Mouse (Mus musculus) ZHBTc4 (cell line): ENCODE data around the gene Flt3.
A peak's percentile ranks its signal among the peaks of the same experiment; 100 is the strongest.

ENCODE experiments used
- DNase-seq: peaks from one replicate; pipeline ENCODE4 v3.0.0-alpha.2; 2011; ENCODE audit warnings: low read depth, low spot score

Gene Flt3

DNA sequence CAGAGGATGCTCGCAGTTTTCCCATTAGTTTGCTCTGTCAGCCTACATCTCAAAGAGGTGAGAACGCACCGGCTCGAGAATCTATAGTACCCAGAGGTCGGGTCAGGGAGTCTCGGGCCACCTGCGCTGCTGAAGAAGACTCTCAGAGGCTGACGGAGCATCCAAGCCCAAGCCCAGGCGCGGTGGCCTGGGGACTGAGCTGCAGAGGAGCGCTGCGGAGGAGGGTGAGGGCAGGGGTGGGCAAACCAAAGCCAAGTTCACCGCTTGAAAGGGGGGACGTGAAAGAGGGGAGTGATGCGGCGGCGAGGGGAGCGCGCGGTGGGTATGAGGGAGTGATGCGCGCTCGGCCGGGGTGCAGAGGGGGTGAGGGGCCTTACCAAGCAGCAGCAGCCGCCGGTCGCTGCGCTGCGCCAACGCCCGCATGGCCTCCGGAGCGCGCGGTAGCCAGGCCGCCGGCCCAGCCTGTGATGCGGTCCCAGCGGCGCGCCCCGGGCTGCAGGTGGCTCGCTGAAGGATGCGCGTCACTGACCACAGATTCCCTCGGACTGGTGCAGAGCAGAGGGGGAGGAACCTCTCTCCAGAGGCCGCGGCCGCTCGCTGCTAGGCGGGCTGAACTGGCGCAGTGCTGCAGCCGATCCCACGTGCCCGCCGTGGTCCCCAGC lies at the start of gene Flt3:
Gene Flt3, minus strand, starts transcription at position 647 of the 662 bp plus-strand sequence.
- DNase-seq, result peak; percentile 60

DNA sequence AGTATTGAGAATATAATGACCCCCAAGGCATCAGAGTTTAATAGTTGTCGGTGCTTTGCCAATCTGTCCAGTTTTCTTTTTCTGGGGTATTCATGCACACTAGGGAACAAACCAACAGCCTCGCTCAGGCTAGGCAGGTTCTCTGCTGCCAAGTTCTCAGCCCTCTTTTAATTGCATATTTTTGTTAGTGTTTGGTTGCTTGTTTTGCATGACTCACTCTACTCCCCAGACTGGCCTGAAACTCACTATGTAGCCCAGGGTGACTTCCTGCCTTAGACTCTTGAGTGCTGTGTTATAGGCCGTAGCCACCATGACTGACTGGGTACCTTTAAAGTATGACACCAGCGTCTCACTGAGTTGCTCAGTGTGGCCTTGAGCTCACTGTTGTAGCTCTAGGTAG lies 48.6 kb upstream of the Flt3 start:
- no peak for DNase-seq

DNA sequence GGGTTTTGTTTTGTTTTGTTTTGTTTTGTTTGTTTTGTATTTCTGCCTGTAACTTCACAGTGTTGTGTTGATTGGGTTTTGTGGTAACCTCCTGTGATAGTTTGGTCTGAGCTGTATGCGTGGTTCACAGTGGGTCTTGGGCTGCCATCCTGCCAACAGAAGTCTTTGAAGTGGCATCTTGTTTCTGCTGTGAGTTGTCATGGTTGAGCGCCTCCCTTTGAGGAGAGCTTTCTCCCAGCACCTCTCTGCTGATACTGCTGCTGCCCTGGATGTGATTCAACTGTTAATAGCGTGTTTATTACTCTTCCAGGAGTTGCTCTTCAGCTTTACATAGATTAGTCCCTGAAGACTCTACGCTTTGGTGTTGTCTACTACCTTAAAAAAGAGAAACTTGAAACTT lies 48.2 kb upstream of the Flt3 start:
- DNase-seq, result no peak

DNA sequence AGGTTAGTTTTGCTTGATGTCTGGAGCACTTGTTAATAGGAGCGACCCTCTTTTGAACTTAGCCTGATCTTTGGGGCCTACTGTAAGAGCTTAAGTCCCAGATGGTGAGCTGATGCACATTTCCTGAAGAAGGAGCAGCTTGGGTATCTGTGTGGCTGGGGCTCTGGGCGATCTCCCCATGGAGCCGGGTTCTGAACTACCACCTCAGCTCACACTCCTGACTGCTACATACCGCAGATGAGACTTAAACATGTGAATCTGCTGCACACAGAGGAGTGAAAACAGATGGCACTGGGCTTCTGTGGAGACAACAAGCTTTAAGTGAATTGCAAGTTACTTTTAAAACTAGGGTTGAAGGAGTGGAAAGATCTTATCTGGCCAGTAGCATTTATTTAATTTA lies 45.0 kb upstream of the Flt3 start:
- no peak for DNase-seq

DNA sequence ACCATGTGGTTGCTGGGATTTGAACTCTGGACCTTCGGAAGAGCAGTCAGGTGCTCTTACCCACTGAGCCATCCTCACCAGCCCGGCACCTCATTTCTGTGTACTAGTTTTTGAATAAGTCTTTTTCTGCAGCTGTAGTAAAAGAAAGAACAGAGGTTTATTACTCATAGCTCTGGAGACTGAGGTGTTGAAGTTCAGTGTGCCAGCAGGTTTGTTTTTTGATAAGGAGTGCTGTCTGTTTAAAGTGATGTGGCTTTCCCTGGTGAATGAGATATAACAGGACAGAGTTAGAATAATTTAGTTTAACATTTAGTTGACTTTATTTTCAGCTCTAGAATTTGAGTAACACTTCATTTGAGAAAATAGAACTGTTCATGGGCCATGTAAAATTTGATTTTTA lies 44.5 kb upstream of the Flt3 start:
- no peak for DNase-seq

DNA sequence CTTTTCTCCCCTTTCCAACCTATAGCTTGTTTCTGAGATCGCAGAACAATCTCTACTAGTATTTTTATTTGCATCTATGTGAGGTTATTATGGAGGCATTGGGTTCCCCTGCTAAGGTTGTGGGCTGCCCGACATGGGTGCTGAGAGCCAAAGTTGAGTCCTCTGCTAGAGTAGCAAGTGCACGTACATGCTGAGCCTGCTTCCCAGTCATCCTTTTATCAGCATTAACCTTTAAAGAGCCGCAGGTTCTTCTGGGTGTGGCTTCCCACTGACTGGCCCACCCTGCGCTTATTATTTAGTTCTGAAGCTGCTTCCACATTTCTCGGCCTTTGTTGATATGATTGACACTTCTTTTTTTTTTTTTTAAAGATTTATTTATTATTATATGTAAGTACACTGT lies 44.0 kb upstream of the Flt3 start:
- DNase-seq, result no peak

DNA sequence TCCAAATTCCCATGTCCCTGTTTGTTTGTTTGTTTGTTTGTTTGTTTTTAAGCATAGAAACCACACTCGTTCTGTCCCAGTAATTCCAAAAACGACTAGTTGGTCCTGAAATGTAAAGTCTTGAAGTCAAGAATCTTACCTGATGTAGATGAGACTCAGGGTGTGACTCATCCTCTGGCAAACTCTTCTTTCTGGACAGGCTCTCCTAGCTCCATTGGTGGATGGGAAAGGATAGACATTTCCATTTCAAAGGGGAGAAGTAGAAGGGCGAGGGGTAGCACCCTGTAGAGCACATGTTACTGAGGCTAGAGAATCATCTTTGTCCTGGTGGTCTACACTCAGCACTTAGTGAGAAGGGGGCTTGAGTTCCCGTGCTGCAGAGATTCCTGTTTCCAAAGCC lies 42.5 kb upstream of the Flt3 start:
- DNase-seq, result no peak

DNA sequence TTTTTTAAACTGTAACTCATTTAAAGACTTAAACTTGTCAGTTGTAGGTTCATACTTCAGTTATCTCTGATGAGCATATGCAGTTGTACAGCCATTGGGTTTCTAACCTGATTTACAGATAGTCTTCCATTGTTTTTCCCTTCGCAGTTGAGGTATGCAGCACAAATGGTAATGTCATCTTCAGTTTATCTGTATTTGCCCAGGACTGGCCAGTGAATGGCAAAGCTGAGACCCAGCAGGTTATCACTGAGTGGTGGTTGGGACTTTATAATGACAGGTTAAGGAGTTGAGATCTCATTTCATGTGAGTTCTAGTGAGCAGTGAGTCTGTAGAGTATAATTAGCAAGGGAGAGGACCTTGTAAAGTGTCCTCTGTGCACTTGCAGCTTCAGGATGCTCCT lies 41.7 kb upstream of the Flt3 start:
- no peak for DNase-seq

DNA sequence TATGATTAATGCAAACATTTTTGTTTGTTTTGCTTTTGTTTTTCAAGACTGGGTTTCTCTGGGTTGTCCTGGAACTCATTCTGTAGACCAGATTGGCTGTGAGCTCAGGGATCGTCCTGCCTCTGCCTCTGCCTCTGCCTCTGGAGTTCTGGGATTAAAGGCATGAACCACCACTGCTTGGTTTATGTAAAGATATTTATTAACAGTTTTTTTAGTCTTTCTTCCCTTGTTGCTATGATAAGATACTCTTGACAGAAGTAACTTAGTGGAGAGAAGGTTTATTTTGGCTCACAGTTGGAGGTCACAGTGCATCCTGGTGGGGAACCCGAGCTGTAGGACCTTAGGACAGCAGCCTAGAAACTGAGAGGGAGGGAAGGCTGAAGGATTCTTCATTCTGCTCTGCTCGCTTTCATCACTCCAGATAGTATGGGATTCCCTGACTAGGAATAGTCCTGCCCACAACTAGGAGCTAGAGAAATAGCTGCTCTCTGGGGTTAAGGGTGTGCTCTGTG lies 40.8 kb upstream of the Flt3 start:
- DNase-seq, result no peak

DNA sequence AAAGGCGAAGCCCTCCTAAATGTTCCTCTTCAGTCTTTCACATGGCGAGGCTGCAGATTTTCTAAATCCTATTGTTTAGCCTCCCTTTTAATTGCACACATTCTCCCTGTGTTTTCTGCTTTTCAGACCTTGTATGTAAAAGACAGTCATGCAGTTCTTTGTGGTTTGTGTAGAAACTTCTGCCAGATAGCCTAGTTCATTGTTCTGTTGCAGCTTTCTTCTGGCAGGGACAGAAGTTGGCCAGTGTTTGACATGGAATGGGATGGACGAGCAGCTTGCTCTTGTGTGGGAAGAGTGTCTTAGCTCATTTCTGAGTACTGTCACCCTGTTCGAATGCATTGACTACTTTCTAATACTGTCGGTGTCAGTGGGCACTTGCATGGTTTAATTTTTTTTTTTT lies 36.2 kb upstream of the Flt3 start:
- DNase-seq, result no peak

DNA sequence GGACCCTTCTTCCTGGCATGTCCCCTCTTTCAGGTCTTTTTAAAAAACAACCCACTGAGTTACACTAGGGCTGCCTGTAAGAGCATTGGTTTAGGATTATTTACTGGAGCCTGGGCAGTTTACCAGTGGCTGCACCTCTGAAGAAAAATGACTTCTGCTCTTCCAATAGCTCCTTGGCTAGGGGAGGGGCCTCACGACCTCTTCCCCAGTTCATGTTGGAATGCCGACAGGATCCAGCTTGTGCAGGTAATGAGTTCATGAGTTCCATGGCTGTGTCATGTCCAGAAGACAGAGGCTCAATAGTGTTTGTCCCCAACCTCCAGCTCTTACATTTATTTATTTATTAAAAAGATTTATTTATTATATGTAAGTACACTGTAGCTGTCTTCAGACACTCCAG lies 35.5 kb upstream of the Flt3 start:
- no peak for DNase-seq

DNA sequence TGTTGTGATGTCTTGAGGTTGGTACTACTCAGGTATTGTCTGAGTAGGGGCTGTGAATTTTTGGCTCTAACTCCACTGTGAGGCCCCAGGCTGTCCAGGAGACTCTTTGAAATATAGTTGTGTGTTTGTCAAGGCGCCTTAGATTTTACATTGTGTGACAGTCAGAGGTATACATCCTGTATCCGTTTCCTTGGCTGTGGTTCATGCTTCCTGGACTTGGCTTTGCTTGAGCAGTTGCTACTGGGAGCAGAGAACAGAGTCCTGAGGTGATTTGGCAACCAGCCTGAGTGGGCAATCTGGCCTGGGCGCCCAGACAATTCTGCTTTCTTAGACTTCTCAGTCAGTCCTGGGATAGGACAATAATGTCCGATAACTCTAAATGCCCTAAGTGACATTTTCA lies 34.9 kb upstream of the Flt3 start:
- no peak for DNase-seq

DNA sequence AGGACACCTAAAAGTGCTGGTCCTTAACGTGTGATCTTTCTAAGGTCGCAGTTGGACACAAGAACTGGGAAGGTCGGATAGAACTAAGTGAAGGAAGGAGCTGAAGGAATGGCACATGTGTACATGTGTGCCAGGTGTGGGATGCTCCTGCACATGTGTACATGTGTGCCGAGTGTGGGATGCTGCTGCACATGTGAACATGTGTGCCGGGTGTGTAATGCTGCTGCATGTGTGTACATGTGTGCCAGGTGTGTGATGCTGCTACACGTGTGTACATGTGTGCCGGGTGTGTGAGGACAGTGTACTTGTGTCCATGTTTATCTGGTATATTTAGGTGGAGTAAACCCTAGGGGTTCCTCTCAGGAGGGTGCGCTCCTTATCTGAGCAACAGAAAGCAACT lies 32.6 kb upstream of the Flt3 start:
- no peak for DNase-seq

DNA sequence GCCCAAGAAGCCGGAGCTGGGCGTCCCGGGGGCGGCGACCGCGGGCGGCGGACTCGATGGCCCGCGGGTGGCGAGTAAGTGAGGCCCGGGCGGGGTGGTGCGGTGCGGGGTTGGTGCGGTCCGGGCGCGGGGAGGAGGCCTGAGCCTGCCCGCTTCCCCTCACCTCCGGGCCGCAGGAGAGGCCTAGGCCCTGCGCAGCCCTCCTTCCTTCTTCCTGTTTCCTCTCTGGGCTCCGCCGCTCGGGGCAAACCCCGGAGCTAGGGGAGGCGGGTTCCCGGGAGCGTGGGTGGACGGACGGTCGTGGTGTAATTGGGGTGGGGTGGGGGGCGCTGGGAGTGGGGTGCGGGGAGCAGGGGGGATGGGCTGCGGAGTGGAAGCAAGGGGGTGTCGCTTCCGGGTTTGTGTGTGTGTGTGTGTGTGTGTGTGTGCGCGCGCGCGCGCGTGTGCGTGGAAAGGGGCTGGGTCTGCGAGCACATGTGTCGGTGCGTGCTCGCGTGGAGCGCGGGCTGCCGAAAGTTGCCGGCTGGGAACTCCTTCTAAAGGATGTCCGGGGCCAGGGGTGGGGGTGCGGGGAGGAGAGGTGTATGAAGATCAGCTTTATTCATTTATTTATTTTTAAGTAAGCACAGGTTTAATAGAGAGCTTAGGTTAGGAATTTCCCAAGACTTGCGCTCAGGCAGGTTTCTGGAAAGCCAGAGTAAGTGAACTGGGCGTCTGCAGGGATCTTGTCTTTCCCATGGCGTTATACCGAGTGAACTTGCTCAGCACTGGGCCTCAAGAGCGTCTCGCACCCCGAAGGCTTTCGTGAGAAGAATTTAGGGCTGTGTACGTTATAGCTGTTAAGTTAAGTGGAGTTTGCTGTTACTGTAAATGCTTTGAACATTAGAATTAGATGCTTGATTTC lies 30.9 kb upstream of the Flt3 start:
- DNase-seq, result peak; percentile 64

DNA sequence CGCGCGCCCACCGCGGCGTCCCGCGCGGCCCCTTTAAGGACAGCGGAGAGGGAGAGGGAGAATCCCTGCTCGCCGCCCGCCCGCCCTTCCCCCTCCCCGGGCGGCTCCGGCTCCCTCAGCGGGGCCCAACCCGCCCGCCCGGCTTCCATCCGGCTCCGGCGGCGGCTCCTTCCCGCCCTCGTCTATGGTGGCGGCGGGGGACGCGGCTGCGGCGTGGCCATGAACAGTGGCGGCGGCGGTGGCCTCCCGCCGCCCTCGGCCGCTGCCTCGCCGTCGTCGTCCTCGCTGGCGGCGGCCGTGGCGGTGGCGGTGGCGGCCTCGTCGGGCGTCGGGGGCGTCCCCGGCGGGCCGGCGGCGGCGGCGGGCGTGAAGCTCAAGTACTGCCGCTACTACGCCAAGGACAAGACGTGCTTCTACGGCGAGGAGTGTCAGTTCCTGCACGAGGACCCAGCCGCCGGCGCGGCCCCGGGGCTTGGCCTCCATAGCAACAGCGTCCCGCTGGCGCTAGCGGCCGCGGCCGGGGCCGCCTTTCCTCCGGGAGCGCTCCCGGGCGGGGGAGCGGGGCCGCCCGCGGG lies 30.2 kb upstream of the Flt3 start:
- peak; percentile 61 for DNase-seq

DNA sequence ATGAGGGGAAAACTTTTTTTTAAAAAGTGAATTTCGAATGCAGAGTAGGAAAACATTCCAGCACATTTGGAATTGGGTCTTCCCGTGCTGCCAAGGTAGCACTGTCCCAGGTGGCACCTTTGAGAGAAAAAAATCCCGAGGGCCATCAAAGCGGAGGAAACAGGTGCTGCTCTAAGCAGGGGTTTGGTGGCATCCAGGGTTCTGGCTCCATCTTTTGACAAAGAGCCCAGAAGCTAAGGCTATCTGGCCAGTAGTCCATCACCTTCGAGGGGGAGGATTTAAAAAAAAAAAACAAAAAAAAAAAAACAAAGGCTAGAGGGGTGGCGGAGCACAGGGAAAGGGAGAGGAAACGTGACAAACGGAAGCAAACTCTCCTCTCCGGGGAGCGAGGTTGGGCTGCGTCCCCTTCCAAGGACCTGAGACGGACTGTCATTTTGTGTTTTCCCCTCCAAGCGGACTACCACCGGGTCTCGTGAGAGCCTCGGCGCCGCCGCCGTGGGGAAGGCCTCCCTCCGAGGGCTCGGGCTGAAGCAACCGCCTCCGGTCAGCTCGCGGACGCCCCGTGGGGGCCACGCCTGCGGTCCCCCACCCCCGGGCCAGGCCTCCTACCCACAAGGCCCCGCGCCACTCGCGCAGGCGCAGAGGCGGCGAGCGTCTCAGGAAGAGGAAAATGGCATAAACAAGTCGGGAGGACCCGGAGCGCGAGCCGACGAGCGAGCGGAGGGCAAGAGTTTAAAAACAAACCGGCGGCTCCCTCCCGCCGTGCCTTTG lies 29.4 kb upstream of the Flt3 start, which contains the start of gene Pan3:
Gene Pan3, plus strand, starts transcription at position 627 of the 771 bp plus-strand sequence.
- peak; percentile 96 for DNase-seq

DNA sequence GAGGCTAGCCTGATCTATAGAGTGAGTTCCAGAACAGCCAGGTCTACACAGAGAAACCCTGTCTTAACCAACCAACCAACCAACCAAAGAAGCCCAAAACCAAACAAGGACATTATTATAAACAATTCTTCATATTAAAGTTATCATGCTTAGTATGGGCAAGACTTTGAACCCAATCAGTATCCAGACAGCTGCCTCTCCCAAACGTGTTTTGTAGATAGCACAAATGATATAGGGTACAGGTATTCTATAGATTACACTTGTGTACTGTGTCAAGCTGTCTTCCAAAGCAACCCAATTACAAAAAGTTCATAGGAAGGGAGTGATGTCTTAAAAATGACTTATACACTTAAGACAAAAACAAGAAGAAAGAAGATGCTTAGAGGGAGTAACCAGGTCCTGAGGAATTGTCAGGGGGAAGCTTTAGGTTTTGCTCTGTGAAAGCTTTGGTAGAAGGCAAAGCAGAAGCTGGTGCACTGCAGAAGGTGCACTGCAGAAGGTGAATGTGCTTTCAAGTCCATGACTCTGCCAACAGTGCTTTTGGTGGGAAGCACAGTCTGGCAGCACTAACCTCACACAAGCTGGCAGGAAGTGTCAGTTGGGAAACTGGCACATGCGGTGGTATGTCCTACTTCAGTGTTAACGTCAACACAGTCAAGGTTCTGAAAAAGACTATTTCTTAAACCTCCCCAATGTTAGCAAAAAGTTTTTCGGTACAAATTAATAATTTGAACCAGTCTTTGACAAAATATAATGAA lies 25.9 kb upstream of the Flt3 start:
- DNase-seq, result no peak

DNA sequence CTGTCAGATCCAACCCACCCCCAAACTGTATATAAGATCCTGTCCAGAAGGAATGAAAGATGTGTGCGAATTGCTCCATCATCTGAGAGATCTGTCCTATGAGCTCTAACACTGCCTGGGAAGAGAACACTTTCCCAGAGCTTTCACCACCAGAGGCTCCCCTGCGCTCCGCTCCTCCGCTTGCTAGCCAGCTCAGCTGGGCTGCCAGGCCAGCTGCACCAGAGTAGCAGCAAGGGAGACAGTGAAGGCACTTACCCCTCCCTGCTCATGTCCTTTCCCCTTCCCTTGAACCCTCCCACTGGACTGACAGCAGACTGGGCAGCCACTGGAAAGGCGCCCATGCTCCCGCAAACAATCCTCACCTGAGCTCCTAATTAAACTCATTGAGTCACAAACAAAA lies 23.3 kb upstream of the Flt3 start:
- DNase-seq, result peak; percentile 39

DNA sequence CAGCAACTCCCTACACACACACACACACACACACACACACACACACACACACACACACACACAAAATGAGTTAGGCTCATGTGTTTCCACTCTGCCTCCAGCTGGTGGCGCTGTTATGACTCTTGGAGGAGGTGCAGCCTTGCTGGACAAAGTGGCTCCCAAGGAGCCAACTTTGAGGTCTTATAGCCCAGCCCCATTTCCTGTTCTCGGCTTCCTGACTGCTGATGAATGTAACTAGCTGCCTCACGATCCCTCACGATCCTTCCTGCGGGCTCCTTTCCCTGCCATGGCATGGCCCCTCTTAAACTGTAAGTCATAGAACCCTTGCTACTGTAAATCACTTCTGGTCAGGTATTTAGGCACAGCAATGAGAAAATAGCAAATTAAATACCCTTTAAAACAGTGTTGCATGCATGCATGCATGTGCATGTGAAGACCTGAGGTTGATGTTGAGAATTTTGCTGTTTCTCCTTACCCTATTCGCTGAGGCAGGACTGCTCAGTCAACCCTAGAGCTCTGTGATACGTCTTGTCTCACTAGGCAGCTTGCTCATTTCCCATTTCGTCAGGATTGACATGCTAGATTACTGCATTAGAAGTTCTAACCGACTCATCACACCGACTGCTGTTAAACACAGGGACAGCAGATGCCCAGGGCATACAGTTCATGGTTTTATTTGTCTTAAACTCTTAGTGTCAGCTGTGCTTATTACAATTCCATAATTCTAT lies 18.3 kb upstream of the Flt3 start:
- peak; percentile 92 for DNase-seq

DNA sequence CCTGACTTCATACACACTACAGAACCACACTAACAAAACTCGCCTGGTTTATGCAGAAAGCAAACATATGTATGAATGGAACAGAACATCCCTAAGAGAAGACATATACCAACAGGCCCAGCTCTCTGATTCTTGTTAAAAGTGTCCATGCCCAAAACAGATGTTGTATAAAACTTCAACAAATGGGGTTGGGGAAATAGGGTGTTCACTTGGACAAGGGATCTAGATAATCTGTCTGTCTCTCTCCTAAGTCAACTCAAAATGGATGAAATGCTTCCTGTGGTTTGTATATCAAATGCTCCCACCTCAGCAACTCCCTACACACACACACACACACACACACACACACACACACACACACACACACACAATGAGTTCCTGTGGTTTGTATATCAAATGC lies 17.7 kb upstream of the Flt3 start:
- no peak for DNase-seq
